Mouse (Mus musculus): ENCODE data around the gene Tecrl. TPM values are rescaled to one million over a fixed set of nuclear protein-coding genes. Genes with fewer than 3 reads are reported as not detected.

The Tecrl gene
- polyA plus RNA-seq (2015; fragmentation: Nextera tagmentation; extraction: Ambion mirVana) = not detected in 2 replicates

- H3K4me3 ChIP-seq (ENCODE audit: low read depth, low read length) = no peak within 1 kb of the TSS
- H3K4me2 ChIP-seq (replicated peaks; ENCODE audit: low read depth) = no peak within 1 kb of the TSS
- H3K27ac ChIP-seq (ENCODE audit: low read depth, low read length) = no peak within 1 kb of the TSS
- H3K27me3 ChIP-seq (replicated peaks; ENCODE audit: control insufficient read depth, insufficient read depth, low read length) = no peaks in the 10 kb centered on the region
- H3K36me3 ChIP-seq (ENCODE audit: control insufficient read depth, insufficient read depth) = no peaks in the 10 kb centered on the region
- no peak for TF ChIP-seq CTCF (IDR thresholded peaks at IDR 0.05; ENCODE audit: low read depth)
- no peaks in the 10 kb centered on the region for H3K9me3 ChIP-seq (ENCODE audit: control insufficient read depth)
- no peak within 1 kb of the TSS for H3K9ac ChIP-seq (ENCODE audit: low read depth, low read length)
- no peak for ATAC-seq
- 43% methylated on average over 9 of the region's 9 CpGs for WGBS
- H3K4me1 ChIP-seq (replicated peaks; ENCODE audit: control insufficient read depth, insufficient read depth, low read length) = no peaks in the 10 kb centered on the region
Measured at GRCm38 (mm10) chr5:83354846-83355561, at the start of gene Tecrl. Gene Tecrl, minus strand, starts transcription at chr5:83355195.

GRCm38 (mm10) chr5:83385021-83385420 lies 30.0 kb upstream of the Tecrl start:
- Histone ChIP-seq H3K9ac (ENCODE audit: low read depth, low read length) (no peak overlapping the region), H3K9me3 (ENCODE audit: control insufficient read depth) (no peaks in the 10 kb centered on the region), H3K27me3 (replicated peaks; ENCODE audit: control insufficient read depth, insufficient read depth, low read length) (no peaks in the 10 kb centered on the region), H3K4me1 (replicated peaks; ENCODE audit: control insufficient read depth, insufficient read depth, low read length) (no peaks in the 10 kb centered on the region), H3K27ac (ENCODE audit: low read depth, low read length) (no peak overlapping the region), H3K4me2 (replicated peaks; ENCODE audit: low read depth) (no peak overlapping the region), H3K36me3 (ENCODE audit: control insufficient read depth, insufficient read depth) (no peaks in the 10 kb centered on the region), H3K4me3 (ENCODE audit: low read depth, low read length) (no peak overlapping the region)
- TF ChIP-seq CTCF (IDR thresholded peaks at IDR 0.05; ENCODE audit: low read depth) = no peak
- ATAC-seq = no peak
- 81% methylated on average over 2 of the region's 2 CpGs for WGBS

- no peak overlapping the region for H3K27ac ChIP-seq (ENCODE audit: low read depth, low read length)
- no peak overlapping the region for H3K4me2 ChIP-seq (replicated peaks; ENCODE audit: low read depth)
- H3K36me3 ChIP-seq (ENCODE audit: control insufficient read depth, insufficient read depth) = no peaks in the 10 kb centered on the region
- ATAC-seq = no peak
- 9% methylated on average over 2 of the region's 2 CpGs for WGBS
- TF ChIP-seq CTCF (IDR thresholded peaks at IDR 0.05; ENCODE audit: low read depth) = no peak
- no peak overlapping the region for H3K9ac ChIP-seq (ENCODE audit: low read depth, low read length)
- no peaks in the 10 kb centered on the region for H3K9me3 ChIP-seq (ENCODE audit: control insufficient read depth)
- no peaks in the 10 kb centered on the region for H3K4me1 ChIP-seq (replicated peaks; ENCODE audit: control insufficient read depth, insufficient read depth, low read length)
- no peak overlapping the region for H3K4me3 ChIP-seq (ENCODE audit: low read depth, low read length)
- H3K27me3 ChIP-seq (replicated peaks; ENCODE audit: control insufficient read depth, insufficient read depth, low read length) = no peaks in the 10 kb centered on the region
Measured at GRCm38 (mm10) chr5:83351615-83352014, 3.4 kb downstream of the Tecrl start.

DNA sequence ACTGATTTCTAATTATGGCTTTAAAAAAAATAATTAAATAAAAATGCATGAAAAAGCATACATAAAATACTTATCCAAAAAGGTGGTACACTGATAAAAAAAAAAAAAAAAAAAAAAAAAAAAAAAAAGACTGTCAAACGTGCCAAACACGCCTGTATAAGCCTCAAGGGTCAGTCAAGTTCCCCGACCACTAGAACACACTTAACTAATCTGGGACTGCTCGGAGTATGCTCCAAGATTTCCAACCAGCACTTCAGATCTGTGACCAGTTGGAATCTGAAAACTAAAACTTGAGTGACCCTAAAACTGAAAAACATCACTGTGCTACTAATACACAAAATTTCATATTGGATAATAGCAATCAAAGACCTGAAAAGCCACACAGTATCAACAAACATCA lies 15.9 kb downstream of the Tecrl start:
- Histone ChIP-seq H3K4me2 (replicated peaks; ENCODE audit: low read depth) (no peak overlapping the region), H3K36me3 (ENCODE audit: control insufficient read depth, insufficient read depth) (no peaks in the 10 kb centered on the region), H3K27ac (ENCODE audit: low read depth, low read length) (no peak overlapping the region), H3K27me3 (replicated peaks; ENCODE audit: control insufficient read depth, insufficient read depth, low read length) (no peaks in the 10 kb centered on the region), H3K9me3 (ENCODE audit: control insufficient read depth) (no peaks in the 10 kb centered on the region), H3K9ac (ENCODE audit: low read depth, low read length) (no peak overlapping the region), H3K4me3 (ENCODE audit: low read depth, low read length) (no peak overlapping the region), H3K4me1 (replicated peaks; ENCODE audit: control insufficient read depth, insufficient read depth, low read length) (no peaks in the 10 kb centered on the region)
- no peak for ATAC-seq
- WGBS = 83% methylated on average over 4 of the region's 4 CpGs
- no peak for TF ChIP-seq CTCF (IDR thresholded peaks at IDR 0.05; ENCODE audit: low read depth)

- H3K27ac ChIP-seq (ENCODE audit: low read depth, low read length) = no peak overlapping the region
- no peak overlapping the region for H3K9ac ChIP-seq (ENCODE audit: low read depth, low read length)
- H3K4me1 ChIP-seq (replicated peaks; ENCODE audit: control insufficient read depth, insufficient read depth, low read length) = no peaks in the 10 kb centered on the region
- no peak overlapping the region for H3K4me3 ChIP-seq (ENCODE audit: low read depth, low read length)
- ATAC-seq = no peak
- H3K27me3 ChIP-seq (replicated peaks; ENCODE audit: control insufficient read depth, insufficient read depth, low read length) = no peaks in the 10 kb centered on the region
- no peak for TF ChIP-seq CTCF (IDR thresholded peaks at IDR 0.05; ENCODE audit: low read depth)
- no peaks in the 10 kb centered on the region for H3K36me3 ChIP-seq (ENCODE audit: control insufficient read depth, insufficient read depth)
- no peaks in the 10 kb centered on the region for H3K9me3 ChIP-seq (ENCODE audit: control insufficient read depth)
- no peak overlapping the region for H3K4me2 ChIP-seq (replicated peaks; ENCODE audit: low read depth)
- 51% methylated on average over 2 of the region's 2 CpGs for WGBS
Measured at GRCm38 (mm10) chr5:83267148-83267776, 87.7 kb downstream of the Tecrl start.

GRCm38 (mm10) chr5:83260059-83260458 lies 94.9 kb downstream of the Tecrl start:
- H3K4me2 ChIP-seq (replicated peaks; ENCODE audit: low read depth) = no peak overlapping the region
- H3K4me1 ChIP-seq (replicated peaks; ENCODE audit: control insufficient read depth, insufficient read depth, low read length) = no peaks in the 10 kb centered on the region
- H3K9me3 ChIP-seq (ENCODE audit: control insufficient read depth) = no peaks in the 10 kb centered on the region
- no peak overlapping the region for H3K4me3 ChIP-seq (ENCODE audit: low read depth, low read length)
- no peak for TF ChIP-seq CTCF (IDR thresholded peaks at IDR 0.05; ENCODE audit: low read depth)
- no peak overlapping the region for H3K9ac ChIP-seq (ENCODE audit: low read depth, low read length)
- peak; percentile 54; the same call in 1 of the 2 replicates for ATAC-seq
- no peaks in the 10 kb centered on the region for H3K27me3 ChIP-seq (replicated peaks; ENCODE audit: control insufficient read depth, insufficient read depth, low read length)
- H3K27ac ChIP-seq (ENCODE audit: low read depth, low read length) = no peak overlapping the region
- H3K36me3 ChIP-seq (ENCODE audit: control insufficient read depth, insufficient read depth) = no peaks in the 10 kb centered on the region
